Mouse (Mus musculus) stomach, postnatal 0 days (tissue): ENCODE measurements around the gene Sdsl. TPM values are rescaled to one million over a fixed set of nuclear protein-coding genes. Genes with fewer than 3 reads are reported as not detected.

Experiments used
- ATAC-seq: fragments of 200-750 bp; cut with Nextera tagmentation; 2 replicates; pipeline ENCODE4 v1.8.0; 2017; ENCODE audit not compliant: low FRiP score, low TSS enrichment
- DNase-seq: peaks from one replicate; pipeline ENCODE4 v3.0.0-alpha.2; 2016; ENCODE audit warnings: low spot score
- H3K27ac ChIP-seq: fragments of 300-500 bp; sonication (generic); replicated peaks from 2 replicates; pipeline ENCODE4 v1.5.1; 2014; ENCODE audit warnings: mild to moderate bottlenecking, control low read depth
- H3K27me3 ChIP-seq: fragments of 300-500 bp; sonication (generic); 2 replicates; pipeline ENCODE4 v1.6.1; 2014; ENCODE audit warnings: low read length; ENCODE audit not compliant: control insufficient read depth, insufficient read depth
- H3K36me3 ChIP-seq: fragments of 300-500 bp; sonication (generic); 2 replicates; pipeline ENCODE4 v1.6.1; 2014; ENCODE audit warnings: low read length, mixed read lengths; ENCODE audit not compliant: control insufficient read depth, insufficient read depth
- H3K4me1 ChIP-seq: fragments of 300-500 bp; sonication (generic); replicated peaks from 2 replicates; pipeline ENCODE4 v1.6.1; 2014; ENCODE audit warnings: antibody characterized with exemption; ENCODE audit not compliant: control insufficient read depth, insufficient read depth
- H3K4me2 ChIP-seq: fragments of 300-500 bp; sonication (generic); replicated peaks from 2 replicates; pipeline ENCODE4 v1.6.1; 2014; ENCODE audit warnings: low read depth, mild to moderate bottlenecking, control low read depth, moderate library complexity
- H3K4me3 ChIP-seq: fragments of 300-500 bp; sonication (generic); 2 replicates; pipeline ENCODE4 v1.5.1; 2014; ENCODE audit warnings: low read depth, low read length, control low read depth
- H3K9ac ChIP-seq: fragments of 300-500 bp; sonication (generic); 2 replicates; pipeline ENCODE4 v1.6.1; 2014; ENCODE audit warnings: mild to moderate bottlenecking, low read length, control low read depth, mixed read lengths
- H3K9me3 ChIP-seq: fragments of 300-500 bp; sonication (generic); 2 replicates; pipeline ENCODE4 v1.6.1; 2016; ENCODE audit warnings: low read length; ENCODE audit not compliant: control insufficient read depth
- CTCF ChIP-seq: IDR thresholded peaks from 2 replicates; pipeline ENCODE4 v1.5.1; 2016; ENCODE audit warnings: antibody characterized with exemption, low read depth, mild to moderate bottlenecking, moderate library complexity
- EP300 ChIP-seq: optimal IDR thresholded peaks from 2 replicates; pipeline ENCODE3; 2016; ENCODE audit warnings: antibody characterized with exemption
- WGBS: fragments of 180-500 bp; shearing (Covaris S2); extraction: QIAGEN DNeasy Blood & Tissue Kit; methylation state at CpG from one replicate; pipeline ENCODE4 v1.1.7; 2014; 5-methylcytosine and 5-hydroxymethylcytosine counted together
- polyA plus RNA-seq: library from polyadenylated mRNA; unstranded; fragments of >200 nt; fragmentation: Nextera tagmentation; extraction: Ambion mirVana; gene quantifications from 2 replicates; pipeline ENCODE4 v1.2.1, GENCODE M21; 2015

Gene Sdsl
- polyA plus RNA-seq, 1 experiment from 2014 or later: 16.8 TPM

DNA sequence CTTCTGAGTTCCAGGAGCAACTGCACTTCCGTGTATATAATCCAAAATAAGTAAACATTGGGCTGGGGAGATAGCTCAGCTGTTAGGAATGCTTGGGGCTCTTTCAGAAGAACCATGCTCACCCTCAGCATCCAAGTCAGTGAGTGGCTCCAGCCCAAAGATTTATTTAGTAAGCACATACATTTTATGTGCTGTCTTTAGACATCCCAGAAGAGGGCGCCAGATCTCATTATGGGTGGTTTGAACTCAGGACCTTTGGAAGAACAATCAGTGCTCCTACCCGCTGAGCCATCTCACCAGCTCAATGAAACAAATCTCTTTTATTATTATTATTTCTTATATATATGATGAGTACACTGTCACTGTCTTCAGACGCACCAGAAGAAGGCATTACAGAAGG lies 6.9 kb upstream of the Sdsl start:
- WGBS: 58% methylated on average over 4 of the region's 4 CpGs
- no peak for ATAC-seq

DNA sequence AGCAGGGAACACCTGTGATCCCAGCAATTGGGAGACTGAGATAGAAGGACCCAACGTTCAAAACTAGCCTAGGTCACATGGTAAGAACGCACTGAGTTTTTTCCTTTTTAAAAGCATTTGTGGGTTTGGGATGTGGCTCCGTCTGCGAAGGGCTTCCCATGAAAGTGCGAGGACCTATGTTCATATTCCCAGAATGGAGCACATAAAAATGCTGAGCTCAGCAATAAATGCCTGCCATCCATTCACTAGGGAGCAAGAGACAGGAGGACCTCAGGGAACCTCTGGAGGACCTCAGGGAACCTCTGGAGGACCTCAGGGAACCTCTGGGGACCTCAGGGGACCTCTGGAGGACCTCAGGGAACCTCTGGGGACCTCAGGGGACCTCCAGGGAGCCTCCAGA lies 5.4 kb upstream of the Sdsl start:
- Histone ChIP-seq H3K9ac (no peak overlapping the region), H3K27ac (no peak overlapping the region), H3K4me3 (no peak overlapping the region), H3K36me3 (no peaks in the 10 kb centered on the region), H3K27me3 (no peaks in the 10 kb centered on the region), H3K4me2 (no peak overlapping the region), H3K9me3 (no peaks in the 10 kb centered on the region), H3K4me1 (no peaks in the 10 kb centered on the region)
- no peak for TF ChIP-seq CTCF
- TF ChIP-seq EP300: no peak
- WGBS: 88% methylated on average over 5 of the region's 5 CpGs
- no peak for DNase-seq
- ATAC-seq: no peak

More for the DNA sequence above, 6.9 kb upstream of the Sdsl start:
- Histone ChIP-seq H3K9me3 (no peaks in the 10 kb centered on the region), H3K4me2 (no peak overlapping the region), H3K9ac (no peak overlapping the region), H3K4me1 (no peaks in the 10 kb centered on the region), H3K27ac (no peak overlapping the region), H3K4me3 (no peak overlapping the region), H3K27me3 (no peaks in the 10 kb centered on the region), H3K36me3 (no peaks in the 10 kb centered on the region)
- DNase-seq: no peak
- peak; percentile 30; the same call in 1 of the 2 replicates for TF ChIP-seq CTCF
- TF ChIP-seq EP300: no peak

DNA sequence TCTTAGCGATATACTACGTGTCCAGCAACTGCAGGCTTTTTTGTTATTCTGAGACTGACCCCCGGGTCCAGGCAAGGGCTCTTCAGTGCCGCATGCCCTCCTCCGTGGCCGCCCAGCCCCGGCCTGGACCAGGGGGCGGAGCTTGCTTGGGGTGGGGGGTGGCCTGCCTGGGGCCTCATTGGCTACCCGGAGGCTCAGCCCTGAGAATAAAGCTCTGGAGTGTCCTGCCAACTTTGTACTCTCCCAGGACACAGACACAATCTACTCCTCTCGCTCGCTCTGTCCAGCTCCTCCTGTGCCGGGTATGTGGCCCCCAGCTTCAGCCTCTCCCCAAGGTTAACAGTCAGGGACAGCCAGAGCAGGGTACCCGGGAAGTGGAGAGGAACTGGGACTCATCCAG lies 3.7 kb upstream of the Sdsl start, which contains the start of gene Sds:
Sds (plus strand) TSS at position 231 of the 400 bp plus-strand sequence.
- no peak within 1 kb of the TSS for H3K9ac ChIP-seq
- H3K4me2 ChIP-seq: no peak within 1 kb of the TSS
- no peaks in the 10 kb centered on the region for H3K4me1 ChIP-seq
- ATAC-seq (no peak), DNase-seq (no peak)
- TF ChIP-seq EP300 (no peak), CTCF (no peak)
- H3K27me3 ChIP-seq: no peaks in the 10 kb centered on the region
- no peak within 1 kb of the TSS for H3K4me3 ChIP-seq
- WGBS: 16% methylated on average over 13 of the region's 13 CpGs
- no peaks in the 10 kb centered on the region for H3K36me3 ChIP-seq
- H3K9me3 ChIP-seq: no peaks in the 10 kb centered on the region
- H3K27ac ChIP-seq: no peak within 1 kb of the TSS

DNA sequence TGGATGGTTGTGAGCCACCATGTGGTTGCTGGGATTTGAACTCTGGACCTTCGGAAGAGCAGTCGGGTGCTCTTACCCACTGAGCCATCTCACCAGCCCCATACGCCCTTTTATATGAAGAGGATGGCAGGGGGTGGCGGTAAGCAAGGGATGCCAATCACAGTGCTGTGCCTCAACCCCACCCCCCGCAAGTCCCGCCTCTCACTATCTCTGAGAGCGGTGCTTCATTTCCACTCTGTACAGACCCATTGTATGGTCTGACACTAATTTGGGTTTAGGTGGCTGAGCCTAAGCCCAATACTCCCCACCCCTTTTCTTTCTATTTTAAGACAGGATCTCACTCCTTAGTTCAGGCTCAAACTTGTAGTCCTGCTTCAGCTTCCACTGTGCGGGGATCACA lies 3.3 kb upstream of the Sdsl start:
- no peak for TF ChIP-seq CTCF
- TF ChIP-seq EP300: no peak
- no peak for DNase-seq
- no peak overlapping the region for H3K4me3 ChIP-seq
- no peak overlapping the region for H3K4me2 ChIP-seq
- 46% methylated on average over 8 of the region's 8 CpGs for WGBS
- no peak for ATAC-seq
- H3K27ac ChIP-seq: no peak overlapping the region
- H3K4me1 ChIP-seq: no peaks in the 10 kb centered on the region
- no peaks in the 10 kb centered on the region for H3K36me3 ChIP-seq
- H3K27me3 ChIP-seq: no peaks in the 10 kb centered on the region
- H3K9ac ChIP-seq: no peak overlapping the region
- H3K9me3 ChIP-seq: no peaks in the 10 kb centered on the region

DNA sequence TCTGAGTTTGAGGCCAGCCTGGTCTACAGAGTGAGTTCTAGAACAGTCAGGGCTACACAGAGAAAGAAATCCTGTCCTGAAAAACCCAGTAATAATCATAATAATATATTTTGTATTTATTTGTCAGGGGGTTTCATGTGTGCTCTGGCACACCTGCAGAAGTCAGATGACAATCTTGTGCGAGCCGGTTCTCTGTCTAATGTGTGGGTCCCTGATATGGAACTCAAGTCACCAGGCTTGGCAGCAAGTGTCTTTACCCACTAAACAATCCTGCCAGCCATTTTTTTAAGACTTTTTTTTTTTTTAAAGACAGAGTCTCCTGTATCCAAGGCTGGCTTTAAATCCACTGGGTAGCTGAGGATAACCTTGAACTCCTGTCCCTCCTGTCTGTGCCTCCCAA lies 751 bp upstream of the Sdsl start:
- Histone ChIP-seq H3K9ac (no peak overlapping the region), H3K4me3 (no peak overlapping the region), H3K9me3 (no peaks in the 10 kb centered on the region), H3K4me2 (no peak overlapping the region), H3K27ac (no peak overlapping the region), H3K36me3 (no peaks in the 10 kb centered on the region), H3K4me1 (no peaks in the 10 kb centered on the region), H3K27me3 (no peaks in the 10 kb centered on the region)
- 80% methylated on average over 2 of the region's 2 CpGs for WGBS
- no peak for DNase-seq
- TF ChIP-seq CTCF (no peak), EP300 (no peak)
- ATAC-seq: no peak

DNA sequence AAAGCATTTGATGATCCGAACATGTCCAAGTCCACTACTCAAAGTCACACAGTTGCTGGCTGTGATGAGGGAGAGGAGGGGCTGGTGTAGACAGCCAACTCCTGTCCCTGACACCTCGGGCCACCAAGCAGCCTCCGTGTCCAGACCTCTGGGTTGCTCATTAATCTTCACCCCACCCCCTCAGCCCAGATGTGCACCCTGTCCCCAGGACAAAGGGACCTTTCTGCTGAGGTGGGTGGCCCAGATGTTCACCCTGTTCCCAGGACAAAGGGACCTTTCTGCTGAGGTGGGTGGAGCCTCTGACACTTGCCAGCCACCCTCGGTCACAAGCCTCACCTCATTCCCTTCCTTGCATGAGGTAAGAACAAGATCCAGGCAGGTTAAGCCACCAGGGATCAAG lies 1.1 kb downstream of the Sdsl start:
- no peak overlapping the region for H3K27ac ChIP-seq
- H3K9ac ChIP-seq: no peak overlapping the region
- no peak overlapping the region for H3K4me3 ChIP-seq
- peak; percentile 20; the same call in 1 of the 2 replicates for ATAC-seq
- peak; percentile 27 for DNase-seq
- no peak for TF ChIP-seq CTCF
- H3K36me3 ChIP-seq: no peaks in the 10 kb centered on the region
- no peaks in the 10 kb centered on the region for H3K27me3 ChIP-seq
- H3K4me1 ChIP-seq: no peaks in the 10 kb centered on the region
- 37% methylated on average over 4 of the region's 4 CpGs for WGBS
- H3K9me3 ChIP-seq: no peaks in the 10 kb centered on the region
- H3K4me2 ChIP-seq: no peak overlapping the region
